Mouse (Mus musculus) liver, embryonic 14.5 days (tissue): Measurements from ENCODE around the gene C2cd2l.
"Not testable (repeated sequence)": the region's sequence is repeated elsewhere in the genome, so short reads cannot be mapped to it uniquely, and the experiment has no call there.

ENCODE experiments used
- CTCF ChIP-seq: IDR thresholded peaks from 2 replicates; pipeline ENCODE4 v1.5.1; 2016; ENCODE audit warnings: antibody characterized with exemption, low read depth, control low read depth
- EP300 ChIP-seq: IDR thresholded peaks from 2 replicates; pipeline ENCODE4 v1.6.1; 2016; ENCODE audit warnings: antibody characterized with exemption, low read depth

GRCm38 (mm10) chr9:44323656-44324055, 3.6 kb upstream of the C2cd2l start:
- 0 out of 2 replicates have a peak, but pooled peaks have one; percentile 26 for TF ChIP-seq CTCF
- TF ChIP-seq EP300 = not testable (repeated sequence)
